Mouse (Mus musculus) retina, adult 2 months (tissue): ENCODE results near the gene Dlgap4.
A peak's percentile ranks its signal among the peaks of the same experiment; 100 is the strongest.

Experiments
- DNase-seq: peaks from one replicate; pipeline ENCODE4 v3.0.0-alpha.2; 2012; ENCODE audit warnings: low read depth, low spot score

The Dlgap4 gene

DNA sequence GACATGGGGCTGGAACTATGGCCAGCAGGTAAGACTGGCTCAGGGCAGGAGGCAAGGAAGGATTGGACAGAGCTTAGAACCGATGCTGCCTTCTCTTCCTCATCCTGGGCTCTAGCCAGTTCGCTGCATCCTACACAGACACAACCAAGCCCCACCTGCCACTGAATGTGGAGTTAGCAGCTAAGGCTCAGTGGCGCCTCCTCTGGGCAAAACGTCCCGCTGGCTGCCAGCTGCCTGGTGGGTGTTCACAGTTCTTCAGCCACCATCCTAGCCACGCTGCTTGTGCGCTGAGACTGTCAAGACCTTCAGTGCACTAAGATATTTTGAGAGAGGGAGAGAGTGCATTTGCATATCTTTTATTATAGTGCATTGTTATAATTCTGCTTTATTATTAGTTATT, 45.2 kb downstream of the Dlgap4 start:
- DNase-seq: no peak

DNA sequence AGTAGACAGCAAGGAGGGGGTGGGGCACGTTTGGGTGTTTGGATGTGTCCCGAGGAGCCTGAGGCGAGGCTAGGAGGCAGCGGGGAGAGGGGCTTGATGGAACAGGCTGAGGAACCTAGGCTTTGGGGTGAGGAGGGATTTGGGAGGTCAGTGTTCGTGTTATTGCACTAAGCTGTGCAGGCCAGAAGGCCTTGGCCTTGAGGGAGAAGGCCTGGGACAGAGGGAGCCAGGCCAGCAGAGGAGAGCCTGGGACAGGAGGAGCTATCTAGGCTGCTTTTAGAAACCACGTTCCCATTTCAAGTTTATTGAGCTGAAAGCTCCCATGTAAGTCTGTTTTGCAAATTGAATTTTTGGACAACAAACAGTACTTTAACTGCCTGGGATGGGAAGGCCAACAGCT, 46.5 kb downstream of the Dlgap4 start:
- no peak for DNase-seq

DNA sequence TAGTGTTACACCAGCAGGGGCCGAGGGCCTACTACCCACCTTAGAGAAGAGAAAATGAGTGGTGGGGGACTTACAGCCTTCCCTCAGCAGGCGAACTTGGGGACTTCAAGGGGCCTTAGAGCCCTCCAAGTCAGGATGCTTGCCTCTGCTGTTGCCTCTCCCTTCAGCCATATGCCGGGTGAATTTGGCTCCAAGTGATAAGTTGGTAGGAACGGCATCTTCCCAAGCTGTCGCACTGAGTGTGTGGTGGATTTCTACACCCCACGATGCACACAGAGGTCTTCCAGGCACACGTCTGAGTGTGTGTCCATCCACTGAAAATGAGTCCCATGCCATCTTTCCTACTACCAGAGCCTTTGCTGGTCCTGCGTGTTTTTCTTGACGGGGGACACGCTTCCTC, 49.7 kb downstream of the Dlgap4 start:
- DNase-seq: no peak

DNA sequence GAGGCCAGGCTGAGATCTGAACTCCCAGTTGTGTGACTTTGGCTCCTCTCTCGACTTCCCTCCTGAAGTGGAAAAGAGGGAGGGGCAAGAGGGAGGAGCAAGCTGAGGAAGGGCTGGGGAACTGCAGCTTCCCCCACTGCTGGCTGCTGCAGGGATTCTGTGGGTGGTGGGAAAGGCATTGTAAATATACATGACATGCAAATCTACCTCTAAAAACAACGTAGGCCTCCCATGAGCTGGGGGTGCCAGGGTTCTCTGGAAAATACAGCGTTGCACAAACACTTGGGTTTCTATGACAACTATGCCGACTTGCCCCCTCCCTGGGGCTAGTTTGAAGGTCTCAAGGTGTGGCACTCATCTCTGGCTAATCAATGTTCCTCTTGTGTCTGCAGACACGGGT, 50.9 kb downstream of the Dlgap4 start:
- no peak for DNase-seq

DNA sequence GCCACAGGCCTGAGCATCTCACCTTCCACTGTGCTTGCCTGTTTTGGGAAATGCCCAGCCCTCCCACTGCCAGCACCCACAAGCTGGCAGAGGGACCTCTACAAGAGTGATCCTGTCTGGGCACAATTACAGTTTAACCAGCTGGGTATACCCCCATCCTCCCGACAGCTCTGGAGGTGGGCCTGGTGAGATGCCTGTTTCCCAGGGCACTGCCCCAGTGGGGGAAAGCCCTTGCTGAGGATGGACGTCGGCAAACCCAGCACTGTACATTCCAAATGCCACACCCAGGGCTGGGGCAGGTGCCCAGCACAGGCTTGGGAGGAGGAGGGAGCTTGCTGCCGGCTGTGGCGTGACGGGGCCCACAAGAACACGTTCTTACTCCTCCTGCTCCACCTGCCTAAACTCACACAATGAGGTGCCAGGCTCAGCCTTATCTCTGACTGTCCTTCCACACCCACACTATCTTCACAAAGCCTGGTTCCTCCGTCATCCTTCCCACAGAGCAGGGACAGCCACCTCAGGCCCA, 51.6 kb downstream of the Dlgap4 start:
- no peak for DNase-seq

DNA sequence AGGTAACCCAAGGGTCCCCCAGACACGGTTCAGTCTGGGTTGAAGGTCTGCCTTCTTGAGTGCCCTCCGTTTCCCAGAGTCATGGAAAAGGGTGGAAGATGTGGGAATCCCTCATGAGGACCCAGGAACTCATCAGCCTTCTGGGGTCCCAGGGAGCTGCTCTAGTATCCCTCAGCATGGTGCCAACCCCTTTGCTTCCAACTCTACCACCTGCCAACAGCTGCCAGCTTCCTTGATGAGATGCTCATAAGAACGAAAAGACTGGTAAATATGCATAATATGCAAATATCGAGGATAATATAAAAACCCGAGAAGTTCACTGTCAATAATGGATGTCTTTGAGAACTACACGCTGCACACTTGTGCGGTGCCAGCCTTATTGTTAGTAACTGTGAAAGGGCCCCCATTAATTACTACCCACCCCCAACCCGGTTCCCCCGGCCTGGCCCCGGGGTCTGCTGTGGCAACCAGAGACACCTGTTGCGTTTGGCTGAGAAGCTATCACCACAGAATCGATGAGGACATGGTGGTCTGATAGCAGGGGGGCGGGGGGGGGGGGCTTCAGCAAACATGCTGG, 52.2 kb downstream of the Dlgap4 start:
- DNase-seq: no peak

DNA sequence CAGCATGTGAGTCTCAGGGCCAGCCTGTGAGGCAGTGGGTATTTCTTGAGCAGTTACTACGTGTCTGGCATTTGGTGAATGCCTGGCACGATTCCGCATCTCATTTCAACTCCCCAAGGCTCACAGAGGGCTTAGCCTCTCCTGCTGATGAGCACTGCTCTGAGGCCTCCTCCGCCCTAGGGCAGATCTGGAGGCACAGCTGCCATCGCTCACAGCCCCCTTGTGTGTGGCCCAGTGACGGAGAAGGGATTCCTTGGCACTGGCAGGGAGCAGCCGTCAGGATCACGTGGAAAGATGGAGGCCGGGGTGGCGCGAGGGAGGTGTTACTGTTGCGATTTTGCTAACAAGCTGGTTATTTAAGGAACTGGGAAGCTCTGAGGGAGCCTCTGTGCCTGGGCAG, 52.7 kb downstream of the Dlgap4 start:
- no peak for DNase-seq

DNA sequence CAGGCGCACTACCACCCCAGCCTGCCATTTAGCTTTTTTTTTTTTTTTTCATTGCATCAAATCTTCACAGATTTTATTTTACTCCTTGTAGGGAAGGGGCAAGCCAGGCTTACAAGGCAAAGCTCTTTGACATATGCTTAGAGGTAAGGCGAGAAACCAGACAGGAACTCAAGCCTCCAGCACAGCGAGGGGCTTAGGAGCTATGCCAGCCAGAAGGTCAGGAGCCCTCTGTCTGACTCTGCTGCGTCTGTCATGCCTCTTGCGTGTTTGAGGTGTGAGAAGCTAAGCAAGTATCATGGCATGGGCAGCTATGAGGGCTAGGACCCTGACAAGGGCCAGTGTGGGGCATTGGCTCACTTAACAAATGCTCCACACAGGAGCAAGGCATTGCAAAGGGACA, 53.8 kb downstream of the Dlgap4 start:
- DNase-seq: no peak

DNA sequence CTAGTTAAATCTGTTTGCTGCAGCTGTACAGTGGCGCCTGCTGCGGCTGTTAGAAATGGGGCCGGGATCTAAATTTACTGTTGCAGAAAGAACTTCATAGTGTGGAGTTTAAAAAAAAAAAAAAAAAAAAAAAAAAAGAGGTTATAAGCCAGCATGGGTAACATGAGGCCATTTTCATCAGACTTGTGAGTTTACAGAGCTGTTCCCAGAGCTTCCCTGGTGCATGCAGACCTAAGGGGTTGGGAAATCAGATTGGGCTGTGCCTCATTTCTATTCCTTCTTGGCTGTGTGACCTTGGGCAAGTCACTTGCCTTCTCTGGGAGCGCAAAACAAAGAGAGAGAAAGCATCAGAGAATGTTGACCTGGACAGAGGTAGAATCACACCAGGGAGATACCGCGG, 55.1 kb downstream of the Dlgap4 start:
- no peak for DNase-seq

DNA sequence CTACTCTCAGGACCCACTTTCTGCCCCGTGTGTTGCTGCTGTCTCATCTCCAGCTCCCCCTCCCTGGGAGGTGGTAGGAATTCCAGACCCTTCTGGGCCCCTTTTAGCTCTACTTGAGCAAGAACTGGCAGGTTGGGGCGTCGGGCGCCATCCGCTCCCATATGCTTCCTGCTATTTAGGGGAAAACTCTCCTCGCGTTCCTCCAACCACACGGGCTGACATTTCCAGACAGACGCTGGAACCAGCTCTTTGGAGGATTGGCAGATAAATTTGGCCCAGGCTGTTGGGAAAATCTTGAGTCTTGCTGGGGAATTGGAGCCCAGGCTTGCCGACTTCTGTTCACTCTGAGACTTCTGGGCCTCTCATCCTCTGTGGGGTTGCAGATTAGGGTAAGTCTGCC, 59.8 kb downstream of the Dlgap4 start:
- no peak for DNase-seq

DNA sequence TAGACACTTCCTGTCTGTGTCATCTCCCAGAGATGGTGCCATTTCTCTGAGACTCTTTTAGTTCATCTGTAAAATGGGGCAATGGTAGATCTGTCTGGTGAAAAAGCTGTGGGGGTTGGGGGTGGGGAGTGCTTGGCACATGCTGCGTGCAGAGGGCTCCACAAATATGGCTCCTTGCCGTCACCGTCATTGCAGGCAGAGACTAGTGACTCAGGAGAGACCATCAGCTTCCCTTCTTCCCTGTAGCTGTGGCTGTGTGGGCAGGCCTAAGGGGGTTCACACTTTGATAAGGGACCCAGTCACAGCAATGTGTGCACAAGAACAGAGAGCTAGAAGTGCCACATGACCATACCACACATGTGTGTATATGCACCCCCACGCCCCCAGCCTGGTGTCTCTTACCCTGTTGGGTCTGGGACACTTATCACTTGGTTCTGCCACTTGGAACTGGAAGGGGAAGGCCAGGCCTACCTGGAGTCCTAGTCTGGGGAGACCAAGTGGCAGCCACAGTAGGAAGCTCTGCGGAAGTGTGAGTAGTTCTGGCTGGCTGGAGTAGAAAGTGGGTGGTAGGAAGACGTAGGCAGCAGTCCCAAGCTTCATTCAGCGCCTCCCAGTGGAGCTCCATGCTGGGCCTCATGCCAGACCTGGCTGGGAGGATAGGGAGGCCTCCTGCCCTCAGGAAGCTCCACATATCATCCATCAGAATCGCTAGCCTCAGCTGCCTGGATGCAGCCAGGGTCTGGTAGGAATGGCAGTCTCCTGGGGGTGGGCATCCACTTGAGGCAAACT, 60.6 kb downstream of the Dlgap4 start:
- no peak for DNase-seq

DNA sequence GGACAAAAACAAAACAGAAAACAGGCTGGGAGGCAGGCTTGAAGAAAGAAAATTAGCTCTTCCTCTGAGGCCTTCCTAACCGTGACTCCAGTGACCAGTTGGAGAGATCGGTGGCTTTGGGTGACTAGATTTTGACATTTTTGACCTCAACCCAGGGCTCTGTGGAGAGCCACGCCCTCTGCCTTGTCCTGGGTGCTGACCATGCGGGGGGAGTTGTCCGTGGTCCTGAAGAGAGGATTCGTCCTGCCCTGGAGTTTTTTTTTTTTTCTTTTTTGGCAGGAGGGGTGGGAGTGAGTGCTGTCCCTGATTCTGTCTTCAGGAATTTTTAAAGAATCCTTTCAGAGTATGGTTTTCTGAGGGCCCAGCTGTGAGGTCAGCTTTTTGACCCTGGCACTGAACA, 63.4 kb downstream of the Dlgap4 start:
- DNase-seq: no peak

DNA sequence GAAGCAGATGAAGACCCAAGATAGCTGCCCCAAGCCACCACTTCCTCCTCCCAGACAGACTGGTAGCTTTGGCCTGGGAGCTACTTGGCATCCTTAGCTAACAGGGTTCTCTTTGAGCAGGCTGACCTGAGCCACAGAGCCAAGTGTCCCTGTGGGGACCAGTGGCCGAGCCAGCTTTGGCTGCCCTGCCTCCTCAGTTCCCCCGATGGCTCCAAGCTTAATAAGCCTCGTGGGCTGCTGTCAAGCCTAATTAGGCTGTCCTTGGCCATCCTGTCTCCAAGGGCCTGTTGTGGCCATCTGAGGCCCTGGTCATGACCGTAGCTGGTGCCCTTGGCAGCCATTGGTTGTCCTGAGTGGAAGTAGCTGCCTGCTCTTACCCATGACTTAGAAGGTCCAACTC, 64.6 kb downstream of the Dlgap4 start:
- DNase-seq: no peak

DNA sequence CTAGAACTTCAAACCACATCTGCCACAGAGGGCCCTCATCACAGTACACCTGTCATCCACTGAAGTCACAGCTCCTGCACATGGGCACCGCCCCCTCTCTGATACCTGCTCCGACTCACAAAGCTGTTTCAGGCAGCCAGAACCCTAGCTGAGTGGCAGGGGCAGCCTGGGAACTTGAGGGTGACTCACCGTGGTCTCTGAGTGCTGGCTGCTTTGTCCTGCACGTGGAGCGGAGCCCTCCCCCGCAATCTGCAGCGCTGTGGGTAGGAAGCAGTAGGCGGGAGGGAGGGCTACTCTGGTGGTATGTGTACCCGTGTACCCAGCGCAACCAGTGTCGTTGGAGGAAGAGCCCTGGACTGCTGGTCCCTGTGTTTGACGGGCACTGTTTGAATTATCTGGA, 69.5 kb downstream of the Dlgap4 start:
- no peak for DNase-seq

DNA sequence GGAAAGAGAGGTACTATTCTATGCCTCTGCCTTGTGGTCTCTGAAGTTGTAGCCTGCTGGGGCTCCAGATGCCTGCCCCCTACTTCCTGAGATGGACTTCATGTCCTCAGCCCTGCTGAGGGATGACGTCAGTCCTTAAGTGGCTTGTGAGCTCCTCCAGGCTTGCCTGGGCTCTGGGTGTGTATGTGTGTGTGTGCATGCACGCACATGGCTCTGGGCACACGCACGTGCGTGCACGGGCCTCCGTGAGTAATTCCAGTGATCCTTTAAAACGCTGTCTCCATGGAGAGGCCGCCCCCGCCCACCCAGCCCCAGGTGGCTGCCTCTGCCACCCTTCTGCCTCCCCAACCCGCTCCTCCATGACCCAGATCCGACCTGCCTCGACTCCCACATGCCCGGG, 72.5 kb downstream of the Dlgap4 start:
- DNase-seq: no peak

DNA sequence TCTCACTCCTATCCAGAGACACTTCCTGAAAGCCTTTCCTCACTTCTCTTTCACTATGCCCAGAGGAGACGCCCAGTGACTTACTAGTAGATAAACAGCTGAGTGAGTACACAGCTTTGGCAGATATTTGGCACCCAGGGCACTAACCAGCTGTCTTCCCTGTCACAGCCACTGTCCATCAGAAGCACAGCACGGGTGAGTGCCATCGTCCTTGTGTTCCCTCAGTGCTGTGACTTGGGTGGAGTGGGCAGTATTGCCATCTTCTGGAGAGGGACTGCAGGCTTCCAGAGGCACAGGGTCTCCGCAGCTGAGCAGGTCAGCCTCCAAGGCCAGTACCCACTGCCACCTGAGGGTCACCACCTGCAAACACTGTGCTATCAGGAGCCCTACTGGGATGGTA, 73.2 kb downstream of the Dlgap4 start:
- DNase-seq: no peak

DNA sequence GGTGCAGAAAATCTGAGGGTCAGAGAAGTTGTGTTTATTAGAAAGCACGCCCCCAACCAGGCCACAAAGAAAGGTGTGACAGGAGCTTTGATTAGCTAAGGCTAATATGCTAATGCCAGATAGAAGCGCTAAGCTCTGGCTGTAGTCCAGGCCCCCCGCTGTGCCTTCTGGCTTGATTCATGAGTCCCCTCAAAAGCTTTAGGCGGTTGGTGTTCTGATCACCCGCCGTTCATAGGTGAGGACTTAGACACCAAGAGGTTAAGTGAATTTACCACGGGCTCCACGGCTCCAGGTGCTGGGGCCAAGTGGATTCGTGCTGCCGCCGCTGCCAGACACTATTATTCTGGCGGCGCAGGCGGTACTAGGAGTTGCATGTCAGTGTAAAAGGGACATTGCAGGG, 75.1 kb downstream of the Dlgap4 start:
- DNase-seq: no peak

DNA sequence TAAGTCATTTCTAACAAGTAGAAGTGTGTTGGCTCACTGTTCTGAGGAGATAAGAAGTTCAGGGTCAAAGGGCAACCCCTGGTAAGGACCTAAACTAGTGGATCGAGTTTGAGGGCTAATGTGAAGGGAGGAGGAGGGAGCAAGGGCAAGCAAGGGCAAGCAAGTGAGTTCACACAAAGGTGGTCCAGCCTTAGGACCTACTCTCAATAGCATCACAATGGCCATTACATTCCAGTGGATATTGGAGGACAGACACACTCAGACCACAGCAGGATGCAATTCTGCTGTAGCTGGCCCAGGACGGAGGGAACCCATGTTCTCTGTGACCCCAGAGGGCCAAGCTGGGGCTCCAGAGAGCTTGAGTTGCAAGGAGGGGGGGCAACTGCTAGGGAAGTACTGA, 77.3 kb downstream of the Dlgap4 start:
- no peak for DNase-seq

DNA sequence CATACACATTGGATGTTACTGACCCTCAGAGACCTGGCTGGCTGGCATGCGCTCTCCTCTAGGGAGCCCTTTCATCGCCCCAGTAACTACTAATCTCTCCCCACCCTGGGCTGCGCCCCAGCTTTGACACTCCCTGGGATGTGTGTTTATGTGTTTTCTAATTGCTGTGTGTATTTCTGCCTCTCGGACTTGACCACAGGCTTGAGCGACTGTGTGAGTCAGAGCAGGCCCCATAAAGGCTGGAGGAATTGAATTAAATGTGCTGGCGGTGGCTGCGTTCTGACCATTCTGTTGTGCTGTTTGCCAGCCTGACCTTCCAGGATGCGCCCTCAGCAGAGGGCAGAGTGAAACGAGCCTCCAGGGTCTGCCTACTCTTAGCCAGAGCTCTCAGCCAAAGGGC, 78.2 kb downstream of the Dlgap4 start:
- no peak for DNase-seq

DNA sequence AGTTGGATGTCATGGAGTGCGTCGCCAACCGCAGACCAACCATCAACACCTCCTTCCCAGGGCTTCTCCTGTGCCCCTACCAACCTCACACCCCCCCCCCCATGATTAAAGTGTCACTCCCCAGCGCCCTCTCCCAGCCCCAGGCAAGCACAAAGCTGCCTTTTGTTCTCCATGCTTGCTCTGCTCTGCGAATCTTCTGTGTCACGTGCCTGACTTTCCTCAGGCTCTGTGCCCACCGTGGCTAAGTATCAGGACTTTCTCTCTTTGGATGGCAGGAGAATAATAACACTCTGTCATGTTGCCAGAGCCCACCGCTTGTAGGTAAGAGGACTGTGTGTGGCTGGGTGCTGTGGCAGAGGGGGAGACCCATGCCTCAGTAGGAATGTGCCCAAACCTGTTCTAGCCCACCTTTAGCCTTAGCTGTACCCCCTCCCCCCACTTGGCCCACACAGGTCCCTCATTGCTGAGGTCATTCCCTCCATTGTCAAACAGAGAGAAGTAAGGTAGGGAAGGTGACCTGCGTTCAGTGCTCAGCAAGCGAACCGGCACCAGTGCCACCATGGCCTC, 79.8 kb downstream of the Dlgap4 start:
- no peak for DNase-seq

DNA sequence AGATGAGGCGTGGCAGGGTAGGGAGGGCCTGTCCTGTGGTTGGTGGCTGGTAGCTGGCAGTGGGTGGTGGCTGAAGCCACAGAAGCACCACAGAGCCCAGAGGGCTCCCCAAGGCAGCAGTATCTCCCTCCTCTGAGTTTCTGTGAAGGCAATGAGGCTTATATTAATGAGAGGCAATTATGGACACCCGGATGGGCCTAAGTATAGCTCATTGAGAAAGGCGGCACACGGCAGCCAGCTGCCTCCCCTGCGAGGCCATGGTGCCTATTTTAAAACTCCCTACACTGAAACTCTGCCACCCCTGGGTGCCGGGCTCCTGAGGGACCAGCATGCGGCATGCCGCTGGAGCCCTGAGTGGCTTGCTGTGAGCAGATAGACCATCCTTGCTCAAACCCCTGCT, 83.8 kb downstream of the Dlgap4 start:
- no peak for DNase-seq

DNA sequence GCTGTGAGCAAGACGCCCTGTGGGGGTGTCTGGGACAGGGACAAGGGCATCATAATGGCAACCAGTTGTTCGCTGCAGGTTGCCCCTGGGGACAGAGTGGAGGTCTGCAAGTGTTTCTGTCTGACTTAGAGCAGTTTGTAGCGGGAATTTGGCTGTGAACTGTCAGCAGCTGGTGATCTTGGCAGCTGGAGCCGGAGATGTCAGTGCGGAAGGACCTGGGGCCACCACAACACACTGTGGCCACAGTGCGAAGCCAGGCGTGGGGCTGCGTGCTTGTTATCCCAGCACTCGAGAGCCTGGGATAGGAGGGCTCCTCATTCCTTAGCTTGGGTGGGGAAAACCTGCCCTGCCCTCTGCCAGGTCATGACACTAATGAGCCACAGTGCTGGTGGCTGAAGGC, 84.7 kb downstream of the Dlgap4 start:
- DNase-seq: no peak

DNA sequence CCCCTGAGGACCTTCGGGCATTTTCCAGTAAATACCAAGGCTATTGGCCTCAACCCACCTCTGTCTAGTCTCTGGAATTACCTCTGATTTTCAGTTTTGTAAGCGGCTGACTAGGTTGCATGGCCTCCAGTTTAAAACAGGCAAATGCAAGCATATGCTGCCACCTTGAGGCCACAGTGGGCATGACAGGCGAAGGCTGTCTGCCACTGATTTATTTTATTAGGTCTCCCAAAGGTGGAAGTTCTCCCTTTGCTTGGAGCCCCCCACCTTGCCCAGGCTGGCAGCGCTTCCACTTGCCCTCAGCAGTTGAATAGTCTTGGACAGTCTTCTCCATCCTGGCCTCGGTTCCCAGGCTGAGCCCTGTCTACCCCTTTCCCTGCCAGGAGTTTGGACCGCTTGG, 92.0 kb downstream of the Dlgap4 start:
- peak; percentile 64 for DNase-seq
